Mouse (Mus musculus): ENCODE measurements around the gene Ripply3. TPM values are rescaled to one million over a fixed set of nuclear protein-coding genes. Genes with fewer than 3 reads are reported as not detected.

Ripply3 gene
- total RNA-seq (2014; rRNA removed) = 0.14 and 0.69 TPM in 2 replicates
- 0.54 and 0.74 TPM in 2 replicates for polyA plus RNA-seq (2015; fragmentation: Nextera tagmentation; extraction: Ambion mirVana)

- Histone ChIP-seq H3K9me3 (ENCODE audit: low read length) (no peaks in the 10 kb centered on the region), H3K4me2 (ENCODE audit: low read depth) (peak within 1 kb of the TSS; percentile 50), H3K27ac (ENCODE audit: low read depth, low read length) (no peak within 1 kb of the TSS), H3K36me3 (ENCODE audit: insufficient read depth) (no peaks in the 10 kb centered on the region), H3K4me3 (ENCODE audit: low read depth, low read length) (peak within 1 kb of the TSS; percentile 29), H3K9ac (no peak within 1 kb of the TSS), H3K27me3 (ENCODE audit: insufficient read depth, low read length) (peaks cover 23% of the 10 kb centered on the region), H3K4me1 (ENCODE audit: insufficient read depth) (peaks cover 9% of the 10 kb centered on the region; the same call in 1 of the 2 replicates)
- TF ChIP-seq CTCF (IDR thresholded peaks at IDR 0.05; ENCODE audit: low read depth) = no peak
- ATAC-seq (no peak), DNase-seq (no peak)
- WGBS = 2% methylated on average over 63 of the region's 63 CpGs
Measured at GRCm38 (mm10) chr16:94327781-94328711, at the start of gene Ripply3. Gene Ripply3 (plus strand): TSS chr16:94328420.

DNA sequence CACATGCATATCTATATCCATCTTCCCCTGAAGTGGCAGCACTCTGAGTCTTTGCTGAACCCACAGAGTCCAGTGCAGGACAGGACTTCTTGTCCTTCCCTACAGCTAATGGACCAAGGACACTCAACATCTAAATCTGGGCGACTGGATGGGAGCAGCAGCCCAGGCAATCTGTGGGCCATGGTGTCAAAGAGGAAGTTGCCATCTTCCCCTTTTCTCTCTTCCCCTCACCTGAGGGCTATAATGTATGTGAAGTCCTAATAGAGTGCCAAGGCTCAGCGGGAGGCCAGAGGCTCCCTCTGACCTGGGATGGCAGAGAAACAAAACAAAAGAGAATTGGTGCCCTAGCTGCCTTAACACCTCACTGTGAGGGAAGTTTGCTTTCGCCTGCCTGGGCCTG lies 44.2 kb upstream of the Ripply3 start:
- DNase-seq (no peak), ATAC-seq (no peak)
- WGBS = 90% methylated on average over 3 of the region's 3 CpGs
- Histone ChIP-seq H3K36me3 (ENCODE audit: insufficient read depth) (no peaks in the 10 kb centered on the region), H3K4me2 (ENCODE audit: low read depth) (no peak overlapping the region), H3K4me3 (ENCODE audit: low read depth, low read length) (no peak overlapping the region), H3K27ac (ENCODE audit: low read depth, low read length) (no peak overlapping the region), H3K4me1 (ENCODE audit: insufficient read depth) (no peaks in the 10 kb centered on the region), H3K9ac (no peak overlapping the region), H3K9me3 (ENCODE audit: low read length) (no peaks in the 10 kb centered on the region), H3K27me3 (ENCODE audit: insufficient read depth, low read length) (no peaks in the 10 kb centered on the region)
- TF ChIP-seq CTCF (IDR thresholded peaks at IDR 0.05; ENCODE audit: low read depth) = no peak

DNA sequence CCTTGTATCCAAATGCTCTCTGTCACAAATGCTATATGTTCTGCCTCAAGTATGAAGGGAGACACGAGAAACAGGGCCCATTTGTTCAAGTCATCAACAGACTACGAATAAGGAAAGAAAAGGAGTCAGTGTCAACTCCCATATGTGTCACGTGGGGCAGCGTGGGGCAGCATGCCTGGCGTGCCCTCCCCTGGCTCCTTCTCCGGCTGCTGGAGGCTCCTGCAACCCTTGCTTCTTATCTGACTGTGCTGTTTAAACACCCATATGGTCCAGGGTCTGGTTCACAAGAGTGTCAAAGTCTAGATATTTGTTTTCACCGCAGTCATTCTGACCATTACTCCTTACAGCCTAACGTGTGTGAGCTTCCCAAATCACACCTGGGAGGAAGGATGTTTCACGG lies 40.4 kb upstream of the Ripply3 start:
- H3K27ac ChIP-seq (ENCODE audit: low read depth, low read length) = no peak overlapping the region
- H3K9ac ChIP-seq = no peak overlapping the region
- H3K4me2 ChIP-seq (ENCODE audit: low read depth) = no peak overlapping the region
- DNase-seq = no peak
- H3K4me1 ChIP-seq (ENCODE audit: insufficient read depth) = peaks cover 5% of the 10 kb centered on the region; the same call in 1 of the 2 replicates
- H3K9me3 ChIP-seq (ENCODE audit: low read length) = no peaks in the 10 kb centered on the region
- TF ChIP-seq CTCF (IDR thresholded peaks at IDR 0.05; ENCODE audit: low read depth) = no peak
- H3K27me3 ChIP-seq (ENCODE audit: insufficient read depth, low read length) = no peaks in the 10 kb centered on the region
- 87% methylated on average over 9 of the region's 9 CpGs for WGBS
- no peaks in the 10 kb centered on the region for H3K36me3 ChIP-seq (ENCODE audit: insufficient read depth)
- H3K4me3 ChIP-seq (ENCODE audit: low read depth, low read length) = no peak overlapping the region
- no peak for ATAC-seq

DNA sequence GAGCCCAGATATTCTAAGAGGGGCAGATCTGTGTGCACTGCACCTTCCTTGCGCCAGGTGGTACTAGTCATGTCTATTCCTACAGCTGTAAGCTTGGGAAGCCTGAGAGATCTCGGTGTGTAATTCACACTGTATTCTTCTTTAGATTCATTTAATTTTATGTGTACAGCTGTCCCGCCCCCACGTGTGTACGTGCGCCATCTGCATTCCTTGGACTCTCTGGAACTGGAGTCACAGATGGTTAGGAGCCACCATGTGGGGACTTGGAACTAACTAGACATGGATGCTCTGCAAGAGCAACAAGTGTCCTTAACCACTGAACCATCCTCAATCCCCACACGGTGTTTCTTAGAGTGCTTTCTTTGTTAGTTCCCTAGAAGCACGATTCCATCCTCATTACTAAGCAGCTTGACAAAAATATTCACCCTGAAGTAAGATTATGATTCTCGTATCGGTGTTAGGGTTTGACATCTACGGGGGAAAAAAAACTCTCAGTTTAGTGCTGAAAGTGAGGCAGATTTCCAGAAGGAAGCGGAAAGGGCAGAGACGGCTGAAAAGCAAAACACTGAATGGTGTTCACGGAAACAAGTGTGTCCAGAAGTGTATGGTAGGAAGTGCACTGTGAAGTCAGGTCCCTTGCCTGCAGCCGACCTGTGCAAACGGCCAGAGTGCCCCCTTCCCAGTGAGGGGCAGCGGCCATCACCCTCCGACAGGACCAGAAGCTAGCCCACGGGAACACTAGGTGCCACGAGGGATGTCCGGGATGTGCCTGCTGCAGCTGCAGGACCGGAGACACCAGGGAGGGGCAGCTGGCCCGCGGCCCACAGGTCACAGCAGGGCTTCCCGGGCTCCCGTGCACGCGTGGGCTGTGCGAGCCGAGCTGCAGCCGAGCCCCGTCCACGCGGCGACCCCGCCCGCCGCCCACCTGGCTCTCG lies 38.8 kb upstream of the Ripply3 start:
- DNase-seq (peak; percentile 85), ATAC-seq (peak; percentile 57)
- H3K9ac ChIP-seq = peak overlapping the region; percentile 86
- peak overlapping the region; percentile 80 for H3K4me3 ChIP-seq (ENCODE audit: low read depth, low read length)
- peak overlapping the region; percentile 71 for H3K27ac ChIP-seq (ENCODE audit: low read depth, low read length)
- H3K4me1 ChIP-seq (ENCODE audit: insufficient read depth) = peaks cover 5% of the 10 kb centered on the region; the same call in 1 of the 2 replicates
- H3K4me2 ChIP-seq (ENCODE audit: low read depth) = peak overlapping the region; percentile 99
- H3K36me3 ChIP-seq (ENCODE audit: insufficient read depth) = no peaks in the 10 kb centered on the region
- peak; percentile 45 for TF ChIP-seq CTCF (IDR thresholded peaks at IDR 0.05; ENCODE audit: low read depth)
- WGBS = 7% methylated on average over 38 of the region's 39 CpGs
- no peaks in the 10 kb centered on the region for H3K9me3 ChIP-seq (ENCODE audit: low read length)
- H3K27me3 ChIP-seq (ENCODE audit: insufficient read depth, low read length) = no peaks in the 10 kb centered on the region

DNA sequence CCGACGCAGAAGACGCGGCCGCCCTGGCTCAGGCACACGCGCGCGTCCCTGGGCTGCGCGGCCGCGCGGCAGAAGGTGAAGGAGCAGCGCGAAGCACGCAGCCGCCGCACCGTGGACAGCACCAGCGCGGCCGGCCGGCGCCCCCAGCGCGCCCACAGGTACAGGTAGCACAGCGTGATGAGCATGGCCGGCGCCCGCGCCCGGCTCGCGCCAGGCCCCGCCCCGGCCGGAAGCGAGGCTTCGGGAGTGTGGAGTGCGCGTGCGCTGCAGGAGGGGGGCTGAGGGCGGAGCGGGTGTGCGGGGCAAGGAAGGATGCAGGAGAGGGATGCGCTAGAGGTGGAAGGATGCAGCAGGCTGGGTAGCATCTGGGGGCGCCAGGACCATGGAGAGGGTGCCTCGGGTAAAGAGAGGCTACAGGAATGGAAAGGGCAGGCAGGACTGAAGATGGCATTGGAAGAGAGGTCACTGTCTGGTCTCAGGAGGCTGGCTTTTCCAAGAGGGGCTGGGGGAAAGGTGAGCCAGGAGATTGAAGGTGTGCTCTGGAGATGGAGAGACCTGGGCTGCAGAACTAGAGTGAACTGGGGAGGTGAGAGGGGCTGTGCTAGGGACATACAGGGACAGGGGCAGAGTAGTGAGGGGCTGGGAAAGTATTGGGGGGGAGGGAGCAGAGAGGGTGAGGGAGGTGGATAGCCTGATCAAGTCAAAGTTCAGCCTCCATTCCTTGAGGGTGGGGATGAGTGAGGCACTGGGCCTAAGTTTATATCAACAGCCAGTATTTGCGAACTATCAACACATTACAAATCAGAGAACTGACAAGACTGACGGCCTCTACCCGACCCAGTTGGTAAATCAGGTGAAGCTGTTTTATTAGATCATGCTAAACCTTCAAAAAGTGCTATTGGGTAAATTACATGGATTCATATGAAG lies 37.9 kb upstream of the Ripply3 start:
- Histone ChIP-seq H3K9ac (peak overlapping the region; percentile 86), H3K27me3 (ENCODE audit: insufficient read depth, low read length) (no peaks in the 10 kb centered on the region), H3K4me1 (ENCODE audit: insufficient read depth) (peaks cover 5% of the 10 kb centered on the region; the same call in 1 of the 2 replicates), H3K27ac (ENCODE audit: low read depth, low read length) (peak overlapping the region; percentile 71), H3K9me3 (ENCODE audit: low read length) (no peaks in the 10 kb centered on the region), H3K4me2 (ENCODE audit: low read depth) (peak overlapping the region; percentile 99), H3K36me3 (ENCODE audit: insufficient read depth) (no peaks in the 10 kb centered on the region), H3K4me3 (ENCODE audit: low read depth, low read length) (peak overlapping the region; percentile 80)
- DNase-seq = peak; percentile 91
- ATAC-seq = peak; percentile 95
- no peak; the same call in 1 of the 2 replicates for TF ChIP-seq CTCF (IDR thresholded peaks at IDR 0.05; ENCODE audit: low read depth)
- WGBS = 12% methylated on average over 39 of the region's 52 CpGs

DNA sequence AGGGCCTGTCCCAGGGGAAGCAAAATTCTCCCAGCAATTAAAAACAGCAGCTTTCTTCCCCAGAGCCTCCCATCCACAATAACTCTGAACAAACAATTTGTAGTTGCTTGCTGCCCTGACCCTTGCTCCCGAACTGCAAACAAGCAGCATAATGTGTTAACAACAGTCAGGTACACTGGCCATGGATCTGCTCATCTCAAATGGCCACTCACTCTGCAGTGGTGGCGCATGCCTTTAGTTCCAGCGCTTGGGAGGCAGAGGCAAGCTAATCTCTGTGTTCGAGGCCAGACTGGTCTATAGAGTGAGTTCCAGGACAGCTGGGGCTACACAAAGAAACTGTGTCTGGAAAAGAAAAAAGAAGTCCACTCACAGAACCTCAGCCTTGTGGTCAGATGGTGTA lies 37.1 kb upstream of the Ripply3 start:
- DNase-seq (no peak), ATAC-seq (no peak)
- Histone ChIP-seq H3K27ac (ENCODE audit: low read depth, low read length) (no peak overlapping the region), H3K9me3 (ENCODE audit: low read length) (no peaks in the 10 kb centered on the region), H3K4me3 (ENCODE audit: low read depth, low read length) (no peak overlapping the region), H3K4me1 (ENCODE audit: insufficient read depth) (peaks cover 5% of the 10 kb centered on the region; the same call in 1 of the 2 replicates), H3K4me2 (ENCODE audit: low read depth) (no peak overlapping the region), H3K27me3 (ENCODE audit: insufficient read depth, low read length) (no peaks in the 10 kb centered on the region), H3K36me3 (ENCODE audit: insufficient read depth) (no peaks in the 10 kb centered on the region), H3K9ac (no peak overlapping the region)
- TF ChIP-seq CTCF (IDR thresholded peaks at IDR 0.05; ENCODE audit: low read depth) = no peak
- WGBS = 87% methylated on average over 4 of the region's 4 CpGs
